Comparison of ENCODE assay signal across 11 mouse cellular contexts in genomic region chr2:171487284-171487683, GRCm38 (mm10).
DNase-seq lines count a peak whose midpoint lies in the region; ATAC-seq lines count a peak whose summit lies in the region.
"Had no signal": no experiment of that assay in that cellular context is flagged by ENCODE, and none has a peak within 500 bp of the region (broad histone marks: within the 10 kb centered on the region; RNA-seq: fewer than 3 reads in every experiment).

No protein-coding gene starts in this region.

- H3K27ac ChIP-seq in midbrain, embryonic 16.5 days (ENCODE audit: low read length) = peak overlapping the region; percentile 40; the same call in 1 of the 2 replicates
- H3K27ac ChIP-seq: limb, embryonic 10.5 days had no signal

- peaks cover 9% of the 10 kb centered on the region for H3K4me1 ChIP-seq in midbrain, embryonic 16.5 days (ENCODE audit: control insufficient read depth, insufficient read depth, low read length)

- H3K4me2 ChIP-seq in midbrain, embryonic 16.5 days (ENCODE audit: low read length) = no peak overlapping the region
- H3K4me2 ChIP-seq: lung, embryonic 14.5 days had no signal

- no peaks in the 10 kb centered on the region for H3K9me3 ChIP-seq in midbrain, embryonic 16.5 days (replicated peaks; ENCODE audit: control insufficient read depth, low read length, poor library complexity, severe bottlenecking)
- H3K9me3 ChIP-seq: limb, embryonic 10.5 days had no signal

- H3K27me3 ChIP-seq in midbrain, embryonic 16.5 days (ENCODE audit: control insufficient read depth, insufficient read depth, low read depth, low read length) = no peaks in the 10 kb centered on the region

- H3K9ac ChIP-seq in midbrain, embryonic 16.5 days (ENCODE audit: low read depth, low read length) = no peak overlapping the region
- H3K9ac ChIP-seq: lung, embryonic 14.5 days had no signal

- no peaks in the 10 kb centered on the region for H3K36me3 ChIP-seq in midbrain, embryonic 16.5 days (ENCODE audit: control insufficient read depth, insufficient read depth, low read length)
- H3K36me3 ChIP-seq: limb, embryonic 10.5 days had no signal

- ATAC-seq in midbrain, embryonic 16.5 days = peak; percentile 45; the same call in 1 of the 2 replicates

- H3K4me3 ChIP-seq in midbrain, embryonic 16.5 days (ENCODE audit: low read depth, low read length) = no peak overlapping the region
- H3K4me3 ChIP-seq: limb, embryonic 10.5 days had no signal

- WGBS in midbrain, embryonic 16.5 days = 30% methylated on average over 2 of the region's 2 CpGs

- DNase-seq in embryo, embryonic 10 days (ENCODE audit: low spot score) = peak; percentile 9
- DNase-seq in embryo, embryonic 9.5 days (ENCODE audit: extremely low spot score) = no peak
- DNase-seq in right cerebral cortex, postnatal 10 days (ENCODE audit: low spot score in 2 of 2) = peak; percentile 32 to 44
- DNase-seq in right cerebral cortex, postnatal 14 days = no peak
- no peak for DNase-seq in cerebellum, postnatal 25 days
- DNase-seq in kidney, postnatal 36 days = no peak
- no peak for DNase-seq in urinary bladder, postnatal 10 days (ENCODE audit: low spot score)
- DNase-seq: heart, postnatal 10 days; lung, embryonic 14.5 days had no signal

Comparison
In these comparisons a context has a peak if more than half of its experiments do, and no peak if none do; other contexts are left out.
1. DNase-seq: peak in embryo, embryonic 10 days (single experiment) and right cerebral cortex, postnatal 10 days (2 of 2); none in embryo, embryonic 9.5 days (single experiment), right cerebral cortex, postnatal 14 days (single experiment), cerebellum, postnatal 25 days (0 of 2), kidney, postnatal 36 days (0 of 2) and urinary bladder, postnatal 10 days (single experiment).